Mouse (Mus musculus): ENCODE results near the gene Tsga10ip. TPM values are rescaled to one million over a fixed set of nuclear protein-coding genes. Genes with fewer than 3 reads are reported as not detected.

Gene Tsga10ip
- polyA plus RNA-seq, 1 experiment = 2.0 TPM

DNA sequence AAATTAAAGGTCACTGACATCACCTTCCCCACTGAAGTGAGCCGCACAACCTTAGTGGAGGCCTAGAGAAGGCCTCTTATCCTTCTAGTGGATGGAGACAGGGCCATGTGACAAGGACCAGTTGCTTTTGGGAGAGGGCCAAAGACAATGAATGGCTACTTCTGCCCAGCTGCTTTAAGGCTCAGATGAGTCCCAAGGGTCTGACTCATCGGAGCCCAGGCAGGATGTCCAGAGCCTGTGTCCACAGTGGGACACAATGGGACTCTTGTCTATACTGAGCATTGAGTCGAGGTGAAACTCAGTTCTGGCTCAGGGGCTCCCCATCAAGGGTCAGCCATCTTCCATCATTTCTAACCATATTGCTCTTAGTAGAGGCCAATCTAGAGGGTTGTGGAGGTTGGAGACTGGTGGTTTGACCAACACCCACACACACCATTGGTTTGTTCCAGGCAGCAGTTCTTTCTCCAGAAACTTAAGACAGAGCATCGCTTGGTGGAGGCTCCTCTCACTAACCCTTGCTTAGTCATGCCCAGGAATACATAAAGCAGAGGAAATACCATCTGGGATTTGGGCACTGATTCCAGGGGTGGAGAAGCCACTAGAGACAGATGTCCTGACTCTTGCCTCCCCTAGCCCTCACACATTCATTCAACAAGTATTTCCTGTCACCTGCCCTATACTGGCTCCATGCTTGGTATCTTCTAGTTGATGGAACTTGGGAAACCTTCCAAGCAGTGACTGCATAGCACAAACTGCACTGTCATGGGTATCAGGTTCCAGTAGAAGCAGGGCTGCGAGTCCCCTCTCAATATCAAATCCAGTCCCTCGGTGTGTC, 56.8 kb downstream of the Tsga10ip start:
- DNase-seq (ENCODE audit: low read depth) = no peak

GRCm38 (mm10) chr19:5341360-5341759, 61.0 kb downstream of the Tsga10ip start:
- DNase-seq (ENCODE audit: low read depth) = no peak

Other genes with a start within 250 kb of the Tsga10ip start
- gene Pacs1, start 129.4 kb downstream of the Tsga10ip start, polyA plus RNA-seq (2012; rRNA removed) = 21.8 and 27.9 TPM in 2 replicates
- 61.2 and 82.0 TPM in 2 replicates for gene Sf3b2, start 107.1 kb downstream of the Tsga10ip start, polyA plus RNA-seq (2012; rRNA removed)
- 1.4 and 3.3 TPM in 2 replicates for gene Gal3st3, start 104.2 kb downstream of the Tsga10ip start, polyA plus RNA-seq (2012; rRNA removed)
- gene Catsper1, start 66.8 kb downstream of the Tsga10ip start, polyA plus RNA-seq (2012; rRNA removed) = 0.08 and 0.46 TPM in 2 replicates
- gene Cst6, start 53.0 kb downstream of the Tsga10ip start, polyA plus RNA-seq (2012; rRNA removed) = 6.6 and 17.1 TPM in 2 replicates
- 19.9 and 20.4 TPM in 2 replicates for gene Eif1ad, start 35.8 kb downstream of the Tsga10ip start, polyA plus RNA-seq (2012; rRNA removed)
- gene Banf1, start 35.4 kb downstream of the Tsga10ip start, polyA plus RNA-seq (2012; rRNA removed) = 87.8 and 125 TPM in 2 replicates
- gene Sart1, start 13.8 kb downstream of the Tsga10ip start, polyA plus RNA-seq (2012; rRNA removed) = 18.1 and 33.3 TPM in 2 replicates
- 136 and 167 TPM in 2 replicates for gene Drap1, start 22.5 kb upstream of the Tsga10ip start, polyA plus RNA-seq (2012; rRNA removed)
- gene AI837181, start 22.6 kb upstream of the Tsga10ip start, polyA plus RNA-seq (2012; rRNA removed) = 65.9 and 73.9 TPM in 2 replicates
- gene Fosl1, start 45.0 kb upstream of the Tsga10ip start, polyA plus RNA-seq (2012; rRNA removed) = 0.24 and 0.38 TPM in 2 replicates
- 5.6 and 6.7 TPM in 2 replicates for gene Ccdc85b, start 55.4 kb upstream of the Tsga10ip start, polyA plus RNA-seq (2012; rRNA removed)
- gene Fibp, start 58.1 kb upstream of the Tsga10ip start, polyA plus RNA-seq (2012; rRNA removed) = 126 and 132 TPM in 2 replicates
- gene Ctsw, start 66.0 kb upstream of the Tsga10ip start, polyA plus RNA-seq (2012; rRNA removed) = 2.2 and 2.3 TPM in 2 replicates
- 73.5 and 79.0 TPM in 2 replicates for gene Efemp2, start 71.4 kb upstream of the Tsga10ip start, polyA plus RNA-seq (2012; rRNA removed)
- 77.2 and 85.6 TPM in 2 replicates for gene Mus81, start 85.9 kb upstream of the Tsga10ip start, polyA plus RNA-seq (2012; rRNA removed)
- gene Cfl1, start 87.9 kb upstream of the Tsga10ip start, polyA plus RNA-seq (2012; rRNA removed) = 410 and 421 TPM in 2 replicates
- 1.9 and 3.0 TPM in 2 replicates for gene 1700020D05Rik, start 101.3 kb upstream of the Tsga10ip start, polyA plus RNA-seq (2012; rRNA removed)
- gene Snx32, start 108.0 kb upstream of the Tsga10ip start, polyA plus RNA-seq (2012; rRNA removed) = 20.9 and 25.6 TPM in 2 replicates
- gene Ovol1, start 158.1 kb upstream of the Tsga10ip start, polyA plus RNA-seq (2012; rRNA removed) = 2.4 and 3.5 TPM in 2 replicates
- 10.0 and 12.0 TPM in 2 replicates for gene Ap5b1, start 165.5 kb upstream of the Tsga10ip start, polyA plus RNA-seq (2012; rRNA removed)
- 42.2 and 49.4 TPM in 2 replicates for gene Rnaseh2c, start 199.3 kb upstream of the Tsga10ip start, polyA plus RNA-seq (2012; rRNA removed)
- gene Kat5, start 207.7 kb upstream of the Tsga10ip start, polyA plus RNA-seq (2012; rRNA removed) = 55.3 and 63.6 TPM in 2 replicates
- gene Rela, start 235.0 kb upstream of the Tsga10ip start, polyA plus RNA-seq (2012; rRNA removed) = 66.8 and 81.8 TPM in 2 replicates

All from gonadal fat pad, adult 2 months (tissue).